ENCODE assay signal across 9 mouse cellular contexts in genomic region chr12:45070186-45070585, GRCm38 (mm10). TPM values are rescaled to one million over a fixed set of nuclear protein-coding genes. Genes with fewer than 3 reads are reported as not detected.
DNase-seq lines count a peak whose midpoint lies in the region; ATAC-seq and TF ChIP-seq lines count a peak whose summit lies in the region.
"Had no signal": no experiment of that assay in that cellular context is flagged by ENCODE, and none has a peak within 500 bp of the region (broad histone marks: within the 10 kb centered on the region; RNA-seq: fewer than 3 reads in every experiment).

No protein-coding gene starts in this region.

- H3K4me1 ChIP-seq in intestine, postnatal 0 days (replicated peaks; ENCODE audit: control insufficient read depth, insufficient read depth, low read length): peaks cover 2% of the 10 kb centered on the region; the same call in 1 of the 2 replicates
- no peaks in the 10 kb centered on the region for H3K4me1 ChIP-seq in liver, embryonic 15.5 days (replicated peaks)
- peaks cover 10% of the 10 kb centered on the region; the same call in 1 of the 2 replicates for H3K4me1 ChIP-seq in neural tube, embryonic 14.5 days (ENCODE audit: control insufficient read depth, insufficient read depth, low read length)

- H3K27me3 ChIP-seq in intestine, postnatal 0 days (replicated peaks; ENCODE audit: control insufficient read depth, insufficient read depth, low read length): no peaks in the 10 kb centered on the region
- peaks cover 24% of the 10 kb centered on the region for H3K27me3 ChIP-seq in liver, embryonic 15.5 days
- H3K27me3 ChIP-seq in neural tube, embryonic 14.5 days (ENCODE audit: control insufficient read depth, insufficient read depth, low read length): 0 out of 2 replicates have a peak, but pooled peaks cover 3% of the 10 kb centered on the region

- WGBS in intestine, postnatal 0 days: 22% methylated on average over 9 of the region's 9 CpGs
- 25% methylated on average over 9 of the region's 9 CpGs for WGBS in liver, embryonic 15.5 days (ENCODE audit: insufficient replicate concordance)
- 8% methylated on average over 9 of the region's 9 CpGs for whole genome bisulfite sequencing in neural tube, embryonic 14.5 days

- no peaks in the 10 kb centered on the region for H3K9me3 ChIP-seq in intestine, postnatal 0 days (ENCODE audit: control insufficient read depth)
- no peaks in the 10 kb centered on the region for H3K9me3 ChIP-seq in liver, embryonic 15.5 days (replicated peaks)
- H3K9me3 ChIP-seq in neural tube, embryonic 14.5 days (ENCODE audit: control insufficient read depth, low read length): no peaks in the 10 kb centered on the region

- no peak for TF ChIP-seq CTCF in intestine, postnatal 0 days (IDR thresholded peaks at IDR 0.05; ENCODE audit: low read depth)

- H3K9ac ChIP-seq in intestine, postnatal 0 days (ENCODE audit: low read depth, low read length): no peak overlapping the region
- H3K9ac ChIP-seq in liver, embryonic 15.5 days: no peak overlapping the region
- no peak overlapping the region for H3K9ac ChIP-seq in neural tube, embryonic 14.5 days (replicated peaks; ENCODE audit: low read depth, low read length)

- no peaks in the 10 kb centered on the region for H3K36me3 ChIP-seq in intestine, postnatal 0 days (ENCODE audit: control insufficient read depth, insufficient read depth)
- H3K36me3 ChIP-seq in liver, embryonic 15.5 days (replicated peaks): no peaks in the 10 kb centered on the region
- H3K36me3 ChIP-seq in neural tube, embryonic 14.5 days (ENCODE audit: control insufficient read depth, insufficient read depth, low read length): no peaks in the 10 kb centered on the region

- H3K4me3 ChIP-seq in intestine, postnatal 0 days (ENCODE audit: low read depth, low read length): 0 out of 2 replicates have a peak overlapping the region, but pooled peaks have one; percentile 0
- H3K4me3 ChIP-seq in liver, embryonic 15.5 days (replicated peaks): 0 out of 2 replicates have a peak overlapping the region, but pooled peaks have one; percentile 12
- no peak overlapping the region for H3K4me3 ChIP-seq in neural tube, embryonic 14.5 days (ENCODE audit: low read depth, low read length)
- H3K4me3 ChIP-seq: erythroblast, embryonic 14.5 days had no signal

- H3K27ac ChIP-seq in intestine, postnatal 0 days (ENCODE audit: low read depth, low read length): no peak overlapping the region
- no peak overlapping the region for H3K27ac ChIP-seq in liver, embryonic 15.5 days (replicated peaks)
- no peak overlapping the region for H3K27ac ChIP-seq in neural tube, embryonic 14.5 days (ENCODE audit: low read depth, low read length)

- peak overlapping the region; percentile 49 for H3K4me2 ChIP-seq in intestine, postnatal 0 days (replicated peaks; ENCODE audit: low read depth)
- H3K4me2 ChIP-seq in liver, embryonic 15.5 days: peak overlapping the region; percentile 24; the same call in 1 of the 2 replicates
- peak overlapping the region; percentile 12; the same call in 1 of the 2 replicates for H3K4me2 ChIP-seq in neural tube, embryonic 14.5 days (ENCODE audit: low read depth, low read length)

- DNase-seq in embryo, embryonic 11.5 days (ENCODE audit: low read depth, low spot score): peak; percentile 16
- DNase-seq in spleen, postnatal 4 days (ENCODE audit: low spot score in 2 of 2): no peak
- no peak for DNase-seq in right cerebral cortex, postnatal 25 days
- DNase-seq in layer of hippocampus, adult 9-11 months: no peak
- DNase-seq: left cerebral cortex, postnatal 4 days had no signal

- ATAC-seq in intestine, postnatal 0 days: peak; percentile 80
- ATAC-seq in liver, embryonic 15.5 days (ENCODE audit: insufficient read depth): no peak
- no peak for ATAC-seq in neural tube, embryonic 14.5 days (ENCODE audit: low read depth)

RNA-seq across cellular contexts. Expression of gene Stxbp6, which starts 4.3 kb away (rescaled TPM):
- polyA plus RNA-seq in intestine, postnatal 0 days (2015; fragmentation: Nextera tagmentation; extraction: Ambion mirVana): 9.2 and 14.7 TPM in 2 replicates
- 4.1 and 4.8 TPM in 2 replicates for polyA plus RNA-seq in liver, embryonic 15.5 days (2015; fragmentation: Nextera tagmentation; extraction: Ambion mirVana)
- polyA plus RNA-seq in neural tube, embryonic 14.5 days (2014; fragmentation: Nextera tagmentation; extraction: Ambion mirVana): 19.4 and 23.7 TPM in 2 replicates
- polyA plus RNA-seq: erythroblast, embryonic 14.5 days had no signal
